In genomic region chr19:42125501-42126218, GRCm38 (mm10) we compare ENCODE assay signal across 18 mouse cellular contexts. TPM values are rescaled to one million over a fixed set of nuclear protein-coding genes. Genes with fewer than 3 reads are reported as not detected.
DNase-seq lines count a peak whose midpoint lies in the region; ATAC-seq and TF ChIP-seq lines count a peak whose summit lies in the region.
"Had no signal": no experiment of that assay in that cellular context is flagged by ENCODE, and none has a peak within 500 bp of the region (broad histone marks: within the 10 kb centered on the region; RNA-seq: fewer than 3 reads in every experiment).

No protein-coding gene starts in this region.

- peaks cover 91% of the 10 kb centered on the region for H3K4me1 ChIP-seq in E14TG2a.4 (replicated peaks; ENCODE audit: low read depth, low read length)
- peaks cover 8% of the 10 kb centered on the region for H3K4me1 ChIP-seq in hindbrain, embryonic 16.5 days (ENCODE audit: control insufficient read depth, insufficient read depth, low read depth, low read length)

- TF ChIP-seq CTCF in layer of hippocampus, adult 2 months (conservative IDR thresholded peaks at IDR 0.05) = no peak
- no peak for TF ChIP-seq CTCF in E14TG2a.4 (conservative IDR thresholded peaks at IDR 0.05; ENCODE audit: low read length)

- H3K27me3 ChIP-seq in E14TG2a.4 (ENCODE audit: insufficient read depth, low read length) = no peaks in the 10 kb centered on the region
- no peaks in the 10 kb centered on the region for H3K27me3 ChIP-seq in hindbrain, embryonic 16.5 days (replicated peaks; ENCODE audit: control insufficient read depth, insufficient read depth, low read length)
- H3K27me3 ChIP-seq: embryonic facial prominence, embryonic 13.5 days; forebrain, embryonic 15.5 days had no signal

- H3K4me3 ChIP-seq in layer of hippocampus, adult 2 months = no peak overlapping the region
- H3K4me3 ChIP-seq in E14TG2a.4 (replicated peaks; ENCODE audit: low read length) = peak overlapping the region; percentile 96
- no peak overlapping the region for H3K4me3 ChIP-seq in hindbrain, embryonic 16.5 days (ENCODE audit: low read length)
- H3K4me3 ChIP-seq: embryonic facial prominence, embryonic 13.5 days; forebrain, embryonic 15.5 days; midbrain, embryonic 10.5 days had no signal

- H3K36me3 ChIP-seq in E14TG2a.4 (ENCODE audit: insufficient read depth, low read length) = peaks cover 74% of the 10 kb centered on the region
- H3K36me3 ChIP-seq in hindbrain, embryonic 16.5 days (ENCODE audit: control insufficient read depth, insufficient read depth, low read length) = peaks cover 11% of the 10 kb centered on the region

- no peak overlapping the region for H3K9ac ChIP-seq in hindbrain, embryonic 16.5 days (ENCODE audit: low read depth, low read length)
- H3K9ac ChIP-seq: embryonic facial prominence, embryonic 13.5 days; forebrain, embryonic 15.5 days; hindbrain, embryonic 14.5 days; liver, embryonic 14.5 days had no signal

- DNase-seq in cerebellum, adult 9-10 months = peak; percentile 24
- no peak for DNase-seq in cerebellum, adult 11 months
- no peak for DNase-seq in layer of hippocampus, adult 2 months (ENCODE audit: low spot score in 2 of 2)
- DNase-seq in layer of hippocampus, postnatal 36 days = no peak
- DNase-seq in NIH3T3 (ENCODE audit: low read depth) = peak; percentile 57
- no peak for DNase-seq in kidney, adult 8-10 months
- DNase-seq: B cell, adult 2 months; cerebellum, postnatal 14 days; heart, postnatal 10 days; right cerebral cortex, postnatal 4 days had no signal

- 84% methylated on average over 11 of the region's 11 CpGs for WGBS in hindbrain, embryonic 16.5 days

- H3K4me2 ChIP-seq in hindbrain, embryonic 16.5 days (ENCODE audit: low read length) = no peak overlapping the region
- H3K4me2 ChIP-seq: embryonic facial prominence, embryonic 13.5 days; forebrain, embryonic 15.5 days; hindbrain, embryonic 14.5 days had no signal

- no peaks in the 10 kb centered on the region for H3K9me3 ChIP-seq in E14TG2a.4 (ENCODE audit: low read length)
- H3K9me3 ChIP-seq in hindbrain, embryonic 16.5 days (ENCODE audit: control insufficient read depth, low read length) = no peaks in the 10 kb centered on the region
- H3K9me3 ChIP-seq: embryonic facial prominence, embryonic 13.5 days; forebrain, embryonic 15.5 days; midbrain, embryonic 10.5 days had no signal

- ATAC-seq in hindbrain, embryonic 16.5 days = no peak
- ATAC-seq: forebrain, embryonic 15.5 days; intestine, embryonic 16.5 days had no signal

- H3K27ac ChIP-seq in layer of hippocampus, adult 2 months = peak overlapping the region; percentile 49
- no peak overlapping the region for H3K27ac ChIP-seq in hindbrain, embryonic 16.5 days (ENCODE audit: low read depth, low read length)
- H3K27ac ChIP-seq: embryonic facial prominence, embryonic 13.5 days; hindbrain, embryonic 14.5 days; liver, embryonic 14.5 days; midbrain, embryonic 10.5 days had no signal

RNA-seq across cellular contexts. Expression of gene Avpi1, which starts 3.2 kb away (rescaled TPM):
- total RNA-seq in layer of hippocampus, adult 2 months (2021) = 10 to 100 TPM; 18.0 to 20.7 TPM
- 10 to 100 TPM; 16.0 to 18.4 TPM for total RNA-seq in layer of hippocampus, postnatal 36 days (2021)
- polyA plus RNA-seq in hindbrain, embryonic 16.5 days (2015; fragmentation: Nextera tagmentation; extraction: Ambion mirVana) = 12.2 and 12.6 TPM in 2 replicates

RNA-seq across cellular contexts. Expression of gene Marveld1, which starts 21.5 kb away (rescaled TPM):
- total RNA-seq in layer of hippocampus, adult 2 months (2021) = 1 to 10 TPM; 7.0 to 8.3 TPM
- 1 to 10 TPM; 5.5 to 7.1 TPM for total RNA-seq in layer of hippocampus, postnatal 36 days (2021)
- polyA plus RNA-seq in hindbrain, embryonic 16.5 days (2015; fragmentation: Nextera tagmentation; extraction: Ambion mirVana) = 1.5 and 2.3 TPM in 2 replicates

RNA-seq across cellular contexts. Expression of gene Pi4k2a, which starts 35.4 kb away (rescaled TPM):
- total RNA-seq in layer of hippocampus, adult 2 months (2021) = 10 to 100 TPM; 62.5 to 68.2 TPM
- total RNA-seq in layer of hippocampus, postnatal 36 days (2021) = 10 to 100 TPM; 60.3 to 69.8 TPM
- 9.6 and 23.9 TPM in 2 replicates for polyA plus RNA-seq in hindbrain, embryonic 16.5 days (2015; fragmentation: Nextera tagmentation; extraction: Ambion mirVana)

RNA-seq across cellular contexts. Expression of gene Zfyve27, which starts 38.1 kb away (rescaled TPM):
- 100 to 1,000 TPM in 1 of 2 experiments, 10 to 100 TPM in 1; 91.7 to 101 TPM for total RNA-seq in layer of hippocampus, adult 2 months (2021)
- 100 to 1,000 TPM in 1 of 2 experiments, 10 to 100 TPM in 1; 88.2 to 105 TPM for total RNA-seq in layer of hippocampus, postnatal 36 days (2021)
- 56.4 and 62.4 TPM in 2 replicates for polyA plus RNA-seq in hindbrain, embryonic 16.5 days (2015; fragmentation: Nextera tagmentation; extraction: Ambion mirVana)

RNA-seq across cellular contexts. Expression of gene Morn4, which starts 39.5 kb away (rescaled TPM):
- 10 to 100 TPM; 65.6 to 67.0 TPM for total RNA-seq in layer of hippocampus, adult 2 months (2021)
- 10 to 100 TPM; 63.5 to 69.2 TPM for total RNA-seq in layer of hippocampus, postnatal 36 days (2021)
- 137 and 139 TPM in 2 replicates for polyA plus RNA-seq in hindbrain, embryonic 16.5 days (2015; fragmentation: Nextera tagmentation; extraction: Ambion mirVana)

Comparison
In these comparisons a context has a peak if more than half of its experiments do, and no peak if none do; other contexts are left out.
1. DNase-seq: peak in cerebellum, adult 9-10 months (single experiment) and NIH3T3 (single experiment); none in cerebellum, adult 11 months (single experiment), layer of hippocampus, adult 2 months (0 of 2), layer of hippocampus, postnatal 36 days (0 of 2) and kidney, adult 8-10 months (0 of 2).